Mouse (Mus musculus): ENCODE measurements around the gene Hecw2.
A peak's percentile ranks its signal among the peaks of the same experiment; 100 is the strongest.

The Hecw2 gene

DNA sequence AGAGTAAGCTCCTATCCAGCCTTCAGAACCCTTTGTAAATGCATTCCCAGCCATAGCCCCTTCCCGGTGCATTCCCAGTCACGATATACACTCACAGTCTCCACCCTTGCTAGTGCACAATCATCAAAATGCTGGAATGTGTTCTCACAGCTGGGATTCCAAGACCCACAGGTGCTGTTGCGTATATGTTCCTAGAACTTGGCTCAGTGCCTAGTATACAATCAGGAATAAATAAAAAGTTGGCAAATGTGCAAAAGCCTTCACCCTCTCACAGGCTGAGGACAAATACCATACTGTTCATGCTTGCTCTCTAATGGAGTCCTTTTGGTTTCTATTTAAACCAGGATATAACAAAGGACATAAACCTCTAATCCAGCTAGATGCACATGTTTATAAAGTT is 283.1 kb downstream of the Hecw2 start:
- Histone ChIP-seq H3K27me3 (ENCODE audit: control insufficient read depth, insufficient read depth, low read length, poor library complexity, severe bottlenecking) (no peaks in the 10 kb centered on the region), H3K36me3 (ENCODE audit: control insufficient read depth, insufficient read depth, low read length, poor library complexity, severe bottlenecking) (no peaks in the 10 kb centered on the region)
- DNase-seq (ENCODE audit: low read depth, low spot score) = no peak

DNA sequence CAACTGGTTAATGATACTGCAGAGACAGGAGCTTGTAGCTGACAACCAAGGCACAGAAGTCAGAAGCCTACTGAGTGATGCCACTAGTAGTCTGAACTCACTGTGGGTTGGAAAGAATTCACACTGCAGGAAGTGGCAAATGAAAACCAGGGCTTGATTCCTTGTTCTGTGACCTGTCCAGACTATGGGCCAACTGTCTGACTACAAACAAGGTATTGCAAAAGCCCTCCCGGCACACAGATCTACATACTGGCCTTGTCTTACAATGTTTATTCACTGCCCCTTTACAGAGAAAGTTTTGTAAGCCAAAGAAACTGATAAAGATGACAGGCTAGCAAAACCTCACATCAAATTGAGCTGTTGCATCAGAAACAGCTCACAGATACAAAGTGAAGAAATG is 284.7 kb downstream of the Hecw2 start:
- no peak for DNase-seq (ENCODE audit: low read depth, low spot score)
- Histone ChIP-seq H3K27me3 (ENCODE audit: control insufficient read depth, insufficient read depth, low read length, poor library complexity, severe bottlenecking) (no peaks in the 10 kb centered on the region), H3K36me3 (ENCODE audit: control insufficient read depth, insufficient read depth, low read length, poor library complexity, severe bottlenecking) (no peaks in the 10 kb centered on the region)

DNA sequence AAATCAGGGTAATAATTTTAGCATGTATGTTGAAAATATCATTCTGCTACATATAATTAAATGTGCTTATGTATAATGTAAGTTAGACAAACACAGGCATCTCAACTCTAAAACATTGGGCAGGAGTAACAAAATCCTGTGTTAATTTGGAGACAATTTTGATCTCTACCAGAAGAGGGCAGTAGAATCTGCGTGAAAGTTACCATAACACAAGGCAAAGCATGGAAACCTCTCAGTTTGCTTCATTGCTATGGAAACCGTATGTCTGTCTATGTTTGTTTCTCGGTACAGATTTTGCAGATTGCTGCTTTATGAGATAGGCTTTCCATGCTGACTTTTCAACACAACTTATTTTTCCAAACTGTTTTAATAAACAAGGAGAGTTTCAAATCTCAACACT is 285.9 kb downstream of the Hecw2 start:
- peak; percentile 81 for DNase-seq (ENCODE audit: low read depth, low spot score)
- Histone ChIP-seq H3K27me3 (ENCODE audit: control insufficient read depth, insufficient read depth, low read length, poor library complexity, severe bottlenecking) (no peaks in the 10 kb centered on the region), H3K36me3 (ENCODE audit: control insufficient read depth, insufficient read depth, low read length, poor library complexity, severe bottlenecking) (no peaks in the 10 kb centered on the region)

DNA sequence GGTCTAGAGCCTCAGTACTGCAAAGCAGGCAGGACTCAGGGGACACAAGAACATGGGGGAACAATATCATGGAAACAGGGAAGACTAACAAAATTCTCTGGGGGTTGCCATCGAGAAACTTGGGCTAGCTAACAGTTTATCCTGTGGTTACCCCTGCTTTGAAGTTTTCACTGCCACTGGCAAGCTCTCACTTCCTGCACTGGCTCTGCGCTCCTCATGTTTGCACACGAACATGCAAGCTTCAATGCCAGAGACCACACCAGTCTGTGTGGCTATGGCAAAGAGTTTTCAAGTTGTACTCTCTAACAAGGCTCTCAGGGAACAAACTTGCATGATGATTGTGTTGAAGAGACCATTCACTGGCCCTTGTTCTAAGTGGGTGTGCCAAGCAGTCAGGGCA is 288.8 kb downstream of the Hecw2 start:
- Histone ChIP-seq H3K27me3 (ENCODE audit: control insufficient read depth, insufficient read depth, low read length, poor library complexity, severe bottlenecking) (no peaks in the 10 kb centered on the region), H3K36me3 (ENCODE audit: control insufficient read depth, insufficient read depth, low read length, poor library complexity, severe bottlenecking) (no peaks in the 10 kb centered on the region)
- DNase-seq (ENCODE audit: low read depth, low spot score) = no peak

DNA sequence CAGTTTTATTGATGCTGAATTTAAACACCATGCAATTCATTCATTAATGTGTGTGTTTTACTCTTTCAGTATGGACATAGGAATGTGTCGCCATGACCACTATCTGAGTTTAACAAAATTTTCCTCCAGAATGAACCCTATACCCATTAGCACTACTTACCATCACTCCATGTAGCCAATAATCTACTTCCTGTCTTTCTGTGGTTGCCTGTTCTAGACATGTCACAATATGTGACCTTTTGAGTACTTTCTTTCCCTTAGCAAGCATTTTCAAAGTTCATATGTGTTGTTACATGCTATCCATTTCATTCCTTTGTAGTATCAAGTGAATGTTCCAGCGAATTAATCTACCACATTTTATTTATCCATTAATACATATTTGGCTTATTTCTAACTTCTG is 294.6 kb downstream of the Hecw2 start:
- Histone ChIP-seq H3K27me3 (ENCODE audit: control insufficient read depth, insufficient read depth, low read length, poor library complexity, severe bottlenecking) (no peaks in the 10 kb centered on the region), H3K36me3 (ENCODE audit: control insufficient read depth, insufficient read depth, low read length, poor library complexity, severe bottlenecking) (no peaks in the 10 kb centered on the region)
- DNase-seq (ENCODE audit: low read depth, low spot score) = no peak

DNA sequence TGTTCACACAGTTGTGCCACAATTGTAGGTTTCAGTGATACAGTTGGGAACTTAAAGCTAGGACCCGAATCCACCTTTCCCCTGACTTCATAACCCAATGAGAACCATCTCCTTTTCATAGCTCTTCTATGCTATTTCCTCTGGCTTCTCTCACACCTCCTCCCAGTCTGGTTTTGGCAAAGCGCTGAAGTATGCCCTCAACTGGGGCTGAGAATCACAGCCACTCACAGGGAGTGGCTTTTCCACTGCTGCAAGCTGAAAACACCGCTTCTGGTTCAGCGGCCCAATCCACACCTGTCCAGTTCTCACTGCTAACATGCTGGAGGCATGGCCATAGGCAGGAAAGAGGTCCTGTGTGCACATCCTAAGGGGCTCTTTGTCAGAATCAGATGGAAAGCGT is 300.7 kb downstream of the Hecw2 start:
- H3K27me3 ChIP-seq (ENCODE audit: control insufficient read depth, insufficient read depth, low read length, poor library complexity, severe bottlenecking) = no peaks in the 10 kb centered on the region
- no peaks in the 10 kb centered on the region for H3K36me3 ChIP-seq (ENCODE audit: control insufficient read depth, insufficient read depth, low read length, poor library complexity, severe bottlenecking)
- no peak for DNase-seq (ENCODE audit: low read depth, low spot score)

DNA sequence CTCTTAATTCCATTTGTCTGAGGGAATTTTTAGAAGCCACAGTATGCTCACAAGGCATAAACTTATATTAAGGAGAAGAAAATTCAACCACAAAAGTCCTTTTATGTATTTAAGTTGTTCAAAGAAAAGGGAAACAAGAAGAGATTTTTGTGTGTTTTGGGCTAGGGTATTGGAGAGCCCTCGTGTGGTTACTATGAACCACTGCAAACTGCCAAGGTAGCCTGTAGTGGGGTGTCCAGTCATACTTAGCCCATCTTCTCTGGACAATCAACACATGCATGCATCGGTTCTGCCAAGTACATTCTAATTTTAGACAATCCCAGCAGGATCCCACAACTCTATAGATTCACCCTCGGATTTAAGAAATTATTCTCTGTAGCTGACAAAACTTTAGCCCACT is 304.6 kb downstream of the Hecw2 start:
- no peaks in the 10 kb centered on the region for H3K36me3 ChIP-seq (ENCODE audit: control insufficient read depth, insufficient read depth, low read length, poor library complexity, severe bottlenecking)
- peak; percentile 75 for DNase-seq (ENCODE audit: low read depth, low spot score)
- H3K27me3 ChIP-seq (ENCODE audit: control insufficient read depth, insufficient read depth, low read length, poor library complexity, severe bottlenecking) = no peaks in the 10 kb centered on the region

DNA sequence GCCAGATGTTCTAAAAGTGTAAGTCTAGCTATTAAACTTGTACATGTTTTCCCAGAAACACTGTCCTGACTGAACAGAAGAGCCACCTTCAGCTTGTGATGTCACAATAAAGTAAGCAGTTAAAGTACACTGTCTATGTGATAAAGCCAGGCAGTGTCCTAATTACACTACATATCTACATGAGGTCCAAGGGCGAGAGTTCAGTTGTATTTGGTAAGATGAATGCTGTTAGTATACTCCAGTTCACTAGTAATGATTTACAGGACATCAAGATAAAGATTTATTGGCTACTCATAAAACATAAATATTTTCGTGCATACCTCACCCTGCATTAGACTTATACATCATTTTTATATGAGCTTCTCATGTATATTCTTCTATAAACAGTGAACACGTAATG is 305.2 kb downstream of the Hecw2 start:
- Histone ChIP-seq H3K27me3 (ENCODE audit: control insufficient read depth, insufficient read depth, low read length, poor library complexity, severe bottlenecking) (no peaks in the 10 kb centered on the region), H3K36me3 (ENCODE audit: control insufficient read depth, insufficient read depth, low read length, poor library complexity, severe bottlenecking) (no peaks in the 10 kb centered on the region)
- DNase-seq (ENCODE audit: low read depth, low spot score) = no peak

DNA sequence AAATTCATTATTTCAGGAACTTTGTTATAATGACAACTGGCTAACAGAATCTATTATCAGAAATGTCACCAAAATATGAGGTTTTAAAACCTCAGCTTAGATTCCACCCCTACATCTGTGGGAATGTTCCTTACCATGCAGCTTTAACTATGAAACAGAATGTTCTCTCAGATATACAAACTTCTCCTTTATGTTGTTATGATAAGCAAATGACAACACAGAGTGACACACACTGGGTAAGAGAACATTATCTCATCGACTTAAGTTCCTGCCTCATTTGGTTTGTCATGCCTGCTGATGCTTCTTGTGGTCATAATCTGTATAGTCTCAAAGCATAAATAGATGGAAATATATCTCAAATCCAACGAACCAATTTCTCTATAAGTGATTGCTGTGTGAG is 312.5 kb downstream of the Hecw2 start:
- DNase-seq (ENCODE audit: low read depth, low spot score) = peak; percentile 79
- Histone ChIP-seq H3K27me3 (ENCODE audit: control insufficient read depth, insufficient read depth, low read length, poor library complexity, severe bottlenecking) (no peaks in the 10 kb centered on the region), H3K36me3 (ENCODE audit: control insufficient read depth, insufficient read depth, low read length, poor library complexity, severe bottlenecking) (no peaks in the 10 kb centered on the region)

DNA sequence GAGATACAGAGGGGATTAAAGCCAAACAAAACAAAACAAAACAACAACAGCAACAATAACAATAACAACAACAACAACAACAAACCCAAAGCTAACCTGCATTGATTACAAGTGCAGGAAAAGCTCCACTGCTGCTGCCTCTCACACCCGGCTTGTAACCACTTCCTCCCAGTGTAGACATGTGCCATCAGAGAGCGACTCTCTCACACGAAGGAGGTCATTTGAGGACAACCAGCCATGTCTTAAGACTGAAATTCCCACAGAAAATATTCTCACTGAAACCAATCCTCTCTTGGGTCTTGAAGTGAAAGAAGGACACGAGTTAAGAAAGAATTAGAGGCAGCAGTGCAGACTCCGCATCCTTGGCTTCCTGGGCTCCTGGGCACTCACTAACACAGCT is 319.0 kb downstream of the Hecw2 start:
- DNase-seq (ENCODE audit: low read depth, low spot score) = peak; percentile 44
- H3K36me3 ChIP-seq (ENCODE audit: control insufficient read depth, insufficient read depth, low read length, poor library complexity, severe bottlenecking) = no peaks in the 10 kb centered on the region
- no peaks in the 10 kb centered on the region for H3K27me3 ChIP-seq (ENCODE audit: control insufficient read depth, insufficient read depth, low read length, poor library complexity, severe bottlenecking)

DNA sequence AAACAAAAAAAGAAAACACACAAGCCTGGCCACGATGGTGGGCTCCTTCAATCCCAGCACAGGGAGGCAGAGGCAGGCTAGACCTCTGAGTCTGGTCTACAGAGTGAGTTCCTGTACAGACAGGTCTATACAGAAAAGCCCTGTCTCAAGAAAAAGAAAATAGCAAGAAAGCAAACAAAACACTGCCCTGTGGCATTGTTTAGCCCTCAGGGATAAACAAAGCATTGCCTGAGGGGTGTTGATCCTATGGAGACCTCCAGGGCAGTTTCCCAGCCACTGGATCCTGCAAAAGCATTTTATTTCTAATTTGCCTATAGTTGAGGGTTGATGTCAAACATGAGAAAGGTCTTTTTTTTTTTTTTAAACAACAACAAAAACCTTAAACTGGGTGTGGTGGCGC is 327.7 kb downstream of the Hecw2 start:
- no peak for DNase-seq (ENCODE audit: low read depth, low spot score)
- Histone ChIP-seq H3K27me3 (ENCODE audit: control insufficient read depth, insufficient read depth, low read length, poor library complexity, severe bottlenecking) (no peaks in the 10 kb centered on the region), H3K36me3 (ENCODE audit: control insufficient read depth, insufficient read depth, low read length, poor library complexity, severe bottlenecking) (no peaks in the 10 kb centered on the region)

DNA sequence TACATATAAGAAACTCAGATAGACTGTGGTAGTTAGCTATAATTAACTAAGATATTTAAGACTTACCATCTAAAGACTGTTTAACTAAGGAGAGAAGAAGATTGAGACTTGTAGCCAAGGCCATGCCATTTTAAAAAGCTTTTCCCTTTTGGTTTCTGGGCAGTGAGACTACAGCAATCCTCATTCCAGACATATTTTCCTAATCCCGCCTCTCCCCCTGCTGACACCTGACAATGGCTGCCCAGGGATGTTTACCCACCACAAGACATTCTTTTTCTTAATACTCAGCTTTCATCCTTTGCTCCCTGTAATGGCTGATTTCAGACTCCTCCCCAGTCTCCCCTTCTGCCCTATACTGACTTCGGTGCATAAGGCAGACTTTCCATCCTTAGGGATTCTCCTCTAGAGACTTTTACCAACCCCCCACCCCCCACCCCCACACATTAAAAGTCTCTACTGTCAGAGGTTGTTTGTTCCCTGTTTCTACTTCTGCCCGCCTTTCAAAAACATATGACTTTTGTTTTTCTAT is 328.5 kb downstream of the Hecw2 start:
- no peak for DNase-seq (ENCODE audit: low read depth, low spot score)
- H3K27me3 ChIP-seq (ENCODE audit: control insufficient read depth, insufficient read depth, low read length, poor library complexity, severe bottlenecking) = no peaks in the 10 kb centered on the region
- no peaks in the 10 kb centered on the region for H3K36me3 ChIP-seq (ENCODE audit: control insufficient read depth, insufficient read depth, low read length, poor library complexity, severe bottlenecking)

DNA sequence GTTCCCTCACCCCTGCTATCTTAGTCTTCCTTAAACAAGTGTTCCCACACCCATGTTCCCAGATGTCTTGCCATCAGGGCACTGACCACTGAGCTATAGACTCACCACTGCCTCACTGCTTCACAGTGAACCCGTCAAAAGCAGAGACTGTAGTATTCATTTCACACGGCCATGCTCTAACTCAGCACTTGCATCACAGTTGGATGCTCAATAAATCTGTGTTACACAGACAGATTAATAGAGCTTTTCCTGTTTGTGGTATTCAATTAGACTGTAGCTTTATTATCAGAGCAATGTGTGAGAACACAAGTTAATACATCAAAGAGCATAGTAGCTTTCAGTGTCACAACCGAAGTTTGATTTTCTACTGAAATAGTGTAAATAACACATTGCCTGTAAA is 330.9 kb downstream of the Hecw2 start:
- Histone ChIP-seq H3K36me3 (ENCODE audit: control insufficient read depth, insufficient read depth, low read length, poor library complexity, severe bottlenecking) (no peaks in the 10 kb centered on the region), H3K27me3 (ENCODE audit: control insufficient read depth, insufficient read depth, low read length, poor library complexity, severe bottlenecking) (no peaks in the 10 kb centered on the region)
- no peak for DNase-seq (ENCODE audit: low read depth, low spot score)

DNA sequence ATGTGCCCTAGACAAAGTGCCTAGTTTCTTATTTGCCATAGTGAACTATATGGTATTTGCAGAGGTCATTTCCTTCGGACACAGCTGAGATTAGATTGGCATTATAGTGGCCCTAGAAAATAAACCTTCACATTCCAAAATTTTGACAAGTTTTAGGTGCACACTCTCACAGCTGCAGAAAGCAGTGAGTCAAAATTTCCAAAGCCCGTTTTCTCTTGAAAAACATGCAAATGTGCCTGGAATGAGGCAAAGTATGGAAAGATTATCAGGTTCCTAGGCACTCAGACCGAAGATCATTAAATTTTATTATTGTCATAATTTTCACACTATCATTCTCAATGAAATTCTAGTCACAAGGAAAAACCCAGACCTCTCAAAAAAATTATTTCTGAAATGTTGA is 334.4 kb downstream of the Hecw2 start:
- Histone ChIP-seq H3K27me3 (ENCODE audit: control insufficient read depth, insufficient read depth, low read length, poor library complexity, severe bottlenecking) (no peaks in the 10 kb centered on the region), H3K36me3 (ENCODE audit: control insufficient read depth, insufficient read depth, low read length, poor library complexity, severe bottlenecking) (no peaks in the 10 kb centered on the region)
- no peak for DNase-seq (ENCODE audit: low read depth, low spot score)

DNA sequence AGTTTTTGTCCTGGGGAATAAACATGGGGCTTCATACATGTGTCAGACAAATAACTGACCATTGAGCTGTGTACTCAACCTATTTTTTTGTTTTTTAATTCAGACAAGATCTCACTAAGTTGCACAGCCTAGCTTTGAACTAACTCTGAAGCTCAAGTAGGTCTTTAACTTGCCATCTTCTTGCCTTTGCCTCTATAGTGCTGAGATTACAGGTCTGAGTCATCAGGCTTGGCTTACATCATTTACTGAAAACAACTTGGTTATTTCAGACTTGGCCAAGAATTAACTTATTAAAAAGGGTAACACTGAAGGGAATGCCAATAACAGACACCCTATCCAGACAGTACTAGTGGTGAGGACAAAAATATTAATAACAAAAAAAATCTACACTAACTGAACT is 335.8 kb downstream of the Hecw2 start:
- H3K27me3 ChIP-seq (ENCODE audit: control insufficient read depth, insufficient read depth, low read length, poor library complexity, severe bottlenecking) = no peaks in the 10 kb centered on the region
- no peaks in the 10 kb centered on the region for H3K36me3 ChIP-seq (ENCODE audit: control insufficient read depth, insufficient read depth, low read length, poor library complexity, severe bottlenecking)
- no peak for DNase-seq (ENCODE audit: low read depth, low spot score)

DNA sequence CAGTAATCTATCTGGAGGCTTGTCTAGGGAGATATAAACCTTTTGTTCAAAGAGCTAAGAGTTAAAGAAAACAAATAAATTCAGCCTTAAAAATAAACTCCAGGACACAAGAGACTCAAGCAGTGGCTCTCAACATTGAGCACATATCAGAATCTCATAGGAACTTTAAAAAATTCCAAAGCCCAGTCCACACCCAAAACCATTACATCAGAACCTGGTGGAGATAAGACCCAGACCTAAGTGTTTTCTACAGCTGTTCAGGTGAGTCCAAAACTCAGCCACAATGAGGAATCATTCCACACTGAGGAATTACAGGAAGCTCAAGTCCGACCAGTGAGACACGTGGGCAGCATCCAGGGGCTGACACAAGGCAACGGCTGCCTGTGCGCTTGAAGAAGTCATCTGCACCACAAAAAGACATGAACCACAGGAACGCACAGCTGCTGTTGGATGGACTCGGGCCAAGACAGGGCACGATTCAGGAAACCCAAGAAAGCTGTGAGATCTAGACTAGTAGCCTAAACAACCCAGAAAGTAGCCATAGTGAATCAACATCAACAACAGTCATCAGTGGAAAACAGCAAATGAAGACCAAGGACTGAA is 338.4 kb downstream of the Hecw2 start:
- no peaks in the 10 kb centered on the region for H3K36me3 ChIP-seq (ENCODE audit: control insufficient read depth, insufficient read depth, low read length, poor library complexity, severe bottlenecking)
- H3K27me3 ChIP-seq (ENCODE audit: control insufficient read depth, insufficient read depth, low read length, poor library complexity, severe bottlenecking) = no peaks in the 10 kb centered on the region
- DNase-seq (ENCODE audit: low read depth, low spot score) = peak; percentile 41
